Mouse (Mus musculus): ENCODE data around the gene Pcsk4. TPM values are rescaled to one million over a fixed set of nuclear protein-coding genes. Genes with fewer than 3 reads are reported as not detected.
"Not testable (repeated sequence)": the region's sequence is repeated elsewhere in the genome, so short reads cannot be mapped to it uniquely, and the experiment has no call there.

Gene Pcsk4
- total and polyA plus RNA-seq, 3 experiments: 1.8 to 15.9 (median 3.4) TPM

- DNase-seq: peak; percentile 58
Observed at GRCm38 (mm10) chr10:80348244-80348781, 19.0 kb upstream of the Pcsk4 start, which contains the start of gene Adamtsl5. Adamtsl5 (minus strand) TSS chr10:80348412.

- no peak for DNase-seq
Observed at GRCm38 (mm10) chr10:80347514-80347967, 18.2 kb upstream of the Pcsk4 start.

GRCm38 (mm10) chr10:80345929-80346328 is 16.6 kb upstream of the Pcsk4 start:
- not testable (repeated sequence) for DNase-seq

- no peak for DNase-seq
Observed at GRCm38 (mm10) chr10:80345122-80345521, 15.8 kb upstream of the Pcsk4 start.

GRCm38 (mm10) chr10:80344131-80344661 is 14.9 kb upstream of the Pcsk4 start:
- DNase-seq: no peak

- DNase-seq: no peak
Observed at GRCm38 (mm10) chr10:80343425-80343895, 14.2 kb upstream of the Pcsk4 start.

- DNase-seq: peak; percentile 80
Observed at GRCm38 (mm10) chr10:80342749-80343424, 13.6 kb upstream of the Pcsk4 start.

GRCm38 (mm10) chr10:80342305-80342748 is 13.0 kb upstream of the Pcsk4 start:
- DNase-seq: no peak

- no peak for DNase-seq
Observed at GRCm38 (mm10) chr10:80341491-80342304, 12.4 kb upstream of the Pcsk4 start.

- no peak for DNase-seq
Observed at GRCm38 (mm10) chr10:80341026-80341425, 11.7 kb upstream of the Pcsk4 start.

- peak; percentile 81 for DNase-seq
Observed at GRCm38 (mm10) chr10:80339941-80340750, 10.8 kb upstream of the Pcsk4 start.

- no peak for DNase-seq
Observed at GRCm38 (mm10) chr10:80336263-80336662, 7.0 kb upstream of the Pcsk4 start.

- no peak for DNase-seq
Observed at GRCm38 (mm10) chr10:80332525-80332989, 3.3 kb upstream of the Pcsk4 start.

- no peak for DNase-seq
Observed at GRCm38 (mm10) chr10:80331636-80332524, 2.6 kb upstream of the Pcsk4 start.

GRCm38 (mm10) chr10:80330888-80331287 is 1.6 kb upstream of the Pcsk4 start:
- DNase-seq: no peak

GRCm38 (mm10) chr10:80330084-80330483 is 786 bp upstream of the Pcsk4 start:
- DNase-seq: no peak

- DNase-seq: no peak
Observed at GRCm38 (mm10) chr10:80325045-80325444, 4.3 kb downstream of the Pcsk4 start.

GRCm38 (mm10) chr10:80324120-80325037 is 4.9 kb downstream of the Pcsk4 start:
- DNase-seq: no peak

Data from adrenal gland, adult 2 months (tissue).